Mouse (Mus musculus) cerebellum, adult 11-12 months (tissue): Measurements from ENCODE around the gene Zscan20.

ENCODE experiments used
- DNase-seq: peaks from one replicate; pipeline ENCODE4 v3.0.0; 2022

Gene Zscan20

DNA sequence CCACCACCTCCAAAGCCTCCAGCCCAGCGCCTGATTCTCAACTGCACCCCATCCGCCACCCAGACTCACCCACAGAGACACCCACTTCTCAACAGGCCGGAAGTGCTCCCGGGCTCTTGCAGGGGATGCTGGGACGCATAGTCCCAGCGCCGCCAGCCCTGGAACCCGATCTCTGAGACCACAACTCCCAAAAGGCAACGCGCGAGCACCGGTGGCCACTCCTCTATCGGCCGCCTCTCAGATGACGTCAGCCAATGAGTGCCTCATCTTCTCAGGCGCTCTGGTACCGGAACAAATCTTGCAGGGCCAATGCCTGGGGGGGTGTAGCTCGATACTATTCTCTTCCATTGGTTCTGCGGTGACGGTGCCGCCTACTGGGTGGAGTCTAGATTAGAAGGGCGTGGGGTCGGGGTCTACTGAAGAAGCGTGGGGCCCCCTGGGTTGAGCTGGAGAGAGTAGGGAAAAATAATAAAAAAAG lies at the start of gene Zscan20:
Zscan20 (minus strand) TSS at position 174 of the 478 bp plus-strand sequence.
- peak; percentile 98 for DNase-seq

DNA sequence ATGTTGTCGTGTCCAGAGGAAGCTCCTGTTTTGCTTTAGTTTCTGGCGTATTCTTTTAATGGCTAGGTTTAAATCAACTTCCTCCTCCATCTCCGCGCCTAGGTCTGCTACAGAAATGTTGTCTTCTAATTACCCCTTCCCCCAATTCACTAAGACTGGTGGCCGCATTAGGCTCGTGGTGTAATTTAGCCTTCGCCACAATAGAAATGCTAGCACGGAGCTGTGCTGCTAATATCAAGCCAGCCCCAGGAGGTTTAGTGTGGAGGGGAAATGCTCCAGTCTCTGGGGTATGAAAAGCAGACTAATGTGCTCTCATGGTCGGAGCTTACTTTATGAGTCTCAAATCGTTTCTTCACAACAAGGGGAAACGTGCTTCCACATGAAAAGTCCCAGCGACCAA lies 45.5 kb upstream of the Zscan20 start:
- DNase-seq, result no peak

DNA sequence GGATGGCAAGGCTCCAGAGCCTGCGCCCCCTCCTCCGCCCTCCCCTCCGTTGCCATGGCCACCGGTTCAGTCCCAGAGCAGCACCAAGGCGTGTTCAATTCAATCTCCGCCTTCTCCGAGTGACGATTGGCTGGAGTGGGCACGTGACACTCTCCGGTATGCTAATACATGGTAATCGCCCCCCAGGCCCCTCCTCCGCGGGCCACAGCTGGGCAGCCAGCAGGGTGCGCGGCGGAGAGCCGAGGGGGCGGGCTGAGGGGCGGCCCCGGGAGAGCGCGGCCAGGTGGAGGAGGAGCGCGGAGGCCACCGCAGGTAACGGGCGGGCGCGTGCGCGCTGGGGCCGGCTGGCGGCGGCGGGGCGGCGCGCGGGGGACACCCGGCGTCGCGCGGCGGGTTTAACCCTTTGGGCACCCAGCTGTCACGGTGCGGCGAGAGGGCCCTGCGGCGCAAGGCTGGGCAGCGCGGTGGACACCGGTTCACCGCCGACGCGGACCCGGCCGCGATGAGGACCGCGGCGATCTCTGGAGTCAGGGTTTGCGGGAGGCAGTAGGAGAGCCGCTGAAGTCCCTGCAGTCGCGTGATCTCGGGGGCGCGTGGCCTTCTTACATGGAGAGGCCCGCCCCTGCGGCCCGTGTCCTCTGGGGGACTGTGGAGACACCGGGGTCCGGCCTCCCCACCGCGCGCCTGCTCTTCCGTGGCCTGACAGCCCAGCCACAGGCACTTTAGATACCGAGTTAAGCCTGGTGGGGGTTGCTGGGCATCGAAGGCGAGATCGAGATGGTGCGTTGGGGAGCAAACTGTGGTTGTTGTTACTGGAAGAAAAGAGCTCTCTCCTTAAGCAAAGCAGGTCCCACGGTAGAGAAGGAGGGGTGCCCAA lies 44.8 kb upstream of the Zscan20 start, which contains the start of gene Phc2:
Phc2 (plus strand) TSS at position 198 of the 877 bp plus-strand sequence.
- peak; percentile 97 for DNase-seq

DNA sequence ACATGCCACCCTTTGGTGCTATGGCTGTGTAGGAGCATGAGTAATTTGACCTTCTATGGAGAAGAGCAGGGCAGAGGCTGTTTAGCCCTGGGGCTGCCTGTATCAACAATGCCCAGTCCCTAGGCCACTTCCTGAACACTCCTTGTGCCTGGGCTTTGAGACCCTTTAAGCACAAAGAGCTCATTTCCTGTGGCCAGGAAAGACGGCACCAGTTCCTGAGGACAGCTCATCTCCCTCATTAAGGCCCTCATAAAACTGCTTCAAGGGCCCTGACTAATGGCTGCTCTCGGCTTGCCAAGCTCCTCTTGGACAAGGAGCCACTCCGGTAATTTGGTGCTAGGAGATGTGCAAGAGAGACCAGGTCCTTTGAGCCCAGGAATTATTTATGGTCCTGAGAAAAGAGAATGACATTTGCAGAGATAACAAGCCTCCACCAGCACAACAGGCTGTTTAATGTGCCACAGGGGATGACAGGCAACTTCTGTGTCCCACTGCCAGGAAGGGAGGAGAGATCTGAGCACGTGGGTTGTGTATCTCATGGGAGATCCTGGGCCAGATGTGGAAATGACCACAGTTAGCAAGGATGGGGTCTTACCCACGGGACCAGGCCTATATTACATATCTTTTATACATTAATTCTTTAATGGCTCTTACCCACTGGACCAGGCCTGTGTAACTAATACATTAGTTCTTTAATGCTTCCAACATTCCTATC lies 42.8 kb upstream of the Zscan20 start:
- peak; percentile 37 for DNase-seq

DNA sequence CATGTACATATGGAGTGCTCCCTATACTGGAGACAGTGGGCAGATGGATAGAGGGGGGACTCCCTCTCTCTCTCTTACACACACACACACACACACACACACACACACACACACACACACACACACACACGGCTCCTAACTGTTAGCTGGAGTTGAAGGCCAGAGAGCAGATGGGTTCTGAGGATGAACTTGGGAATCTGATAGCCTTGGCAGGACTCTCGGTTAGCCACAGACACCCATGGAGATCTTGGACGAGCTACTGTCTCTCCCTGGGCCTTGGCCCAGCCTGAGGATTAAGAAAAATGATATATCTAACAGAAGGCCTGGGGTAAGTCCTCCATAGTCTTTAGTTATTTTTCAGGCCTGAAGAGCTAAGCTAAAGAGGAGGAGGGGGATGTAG lies 41.6 kb upstream of the Zscan20 start:
- DNase-seq, result peak; percentile 90

DNA sequence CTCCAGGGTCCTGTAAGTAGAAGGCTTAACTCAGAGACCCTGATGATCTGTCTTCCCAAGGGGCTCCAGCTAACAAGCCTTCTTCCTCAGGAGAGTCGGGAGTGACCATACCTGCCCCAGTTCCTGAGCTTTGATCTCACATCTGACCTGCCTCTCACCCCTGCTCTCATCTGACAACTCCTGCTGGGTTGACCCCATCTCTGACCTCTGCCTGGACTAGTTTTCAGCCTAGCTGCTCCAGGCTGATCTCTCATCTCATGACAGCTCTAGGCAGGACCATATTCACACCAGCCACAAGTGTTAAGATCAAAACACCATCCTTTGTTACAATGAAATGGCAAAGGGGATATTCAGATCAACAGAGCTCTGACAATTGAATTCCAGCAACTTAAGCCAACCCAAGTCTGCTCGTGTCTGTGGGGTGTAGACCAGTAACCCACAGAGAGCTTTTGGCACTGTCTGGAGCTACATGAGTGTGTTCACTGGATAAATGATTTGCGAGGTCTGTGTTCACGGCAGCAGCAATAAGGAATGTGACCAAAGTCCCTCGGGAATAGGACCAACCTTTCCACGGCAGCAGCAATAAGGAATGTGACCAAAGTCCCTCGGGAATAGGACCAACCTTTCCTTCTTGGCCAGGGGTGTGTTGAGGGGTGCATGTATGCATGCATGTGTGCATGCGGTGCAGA lies 38.8 kb upstream of the Zscan20 start:
- no peak for DNase-seq

DNA sequence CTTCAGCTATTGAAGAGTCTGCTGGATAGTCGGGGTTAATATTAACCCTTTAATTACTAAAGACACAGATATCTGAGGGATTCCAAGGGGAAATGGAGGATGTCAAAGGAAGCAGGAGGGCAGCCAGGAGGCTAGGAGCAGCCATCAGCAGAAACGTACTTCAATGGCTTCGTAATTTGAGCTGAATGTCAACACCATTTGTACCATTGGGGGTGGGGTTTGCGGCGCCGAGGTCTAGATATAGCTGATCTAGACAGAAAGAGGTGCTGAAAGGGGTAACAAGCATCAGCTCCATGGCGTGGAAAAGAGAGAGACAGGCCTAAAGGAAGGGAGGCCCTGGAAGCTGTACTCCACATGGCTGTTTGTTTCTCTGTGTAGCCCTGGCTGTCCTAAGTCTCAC lies 36.9 kb upstream of the Zscan20 start:
- no peak for DNase-seq

DNA sequence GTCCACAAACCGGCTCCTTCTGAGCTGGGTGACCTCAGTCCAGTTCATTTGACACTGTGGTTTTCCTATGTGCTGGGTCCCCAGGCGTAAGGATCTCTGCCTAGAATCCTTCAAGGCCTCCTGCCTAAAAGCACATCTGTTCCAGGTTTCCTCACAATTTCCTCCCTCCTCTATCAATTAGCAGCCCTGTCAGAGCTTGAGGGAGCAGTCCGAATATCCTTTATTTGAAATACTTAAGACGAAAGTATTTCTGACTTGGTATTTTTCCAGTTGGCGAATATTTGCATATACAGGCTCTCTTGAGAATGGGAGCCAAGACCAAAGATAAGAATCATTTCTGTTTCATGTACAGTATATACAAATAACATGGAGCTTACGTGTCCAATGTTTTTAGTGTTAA lies 36.0 kb upstream of the Zscan20 start:
- DNase-seq, result no peak

DNA sequence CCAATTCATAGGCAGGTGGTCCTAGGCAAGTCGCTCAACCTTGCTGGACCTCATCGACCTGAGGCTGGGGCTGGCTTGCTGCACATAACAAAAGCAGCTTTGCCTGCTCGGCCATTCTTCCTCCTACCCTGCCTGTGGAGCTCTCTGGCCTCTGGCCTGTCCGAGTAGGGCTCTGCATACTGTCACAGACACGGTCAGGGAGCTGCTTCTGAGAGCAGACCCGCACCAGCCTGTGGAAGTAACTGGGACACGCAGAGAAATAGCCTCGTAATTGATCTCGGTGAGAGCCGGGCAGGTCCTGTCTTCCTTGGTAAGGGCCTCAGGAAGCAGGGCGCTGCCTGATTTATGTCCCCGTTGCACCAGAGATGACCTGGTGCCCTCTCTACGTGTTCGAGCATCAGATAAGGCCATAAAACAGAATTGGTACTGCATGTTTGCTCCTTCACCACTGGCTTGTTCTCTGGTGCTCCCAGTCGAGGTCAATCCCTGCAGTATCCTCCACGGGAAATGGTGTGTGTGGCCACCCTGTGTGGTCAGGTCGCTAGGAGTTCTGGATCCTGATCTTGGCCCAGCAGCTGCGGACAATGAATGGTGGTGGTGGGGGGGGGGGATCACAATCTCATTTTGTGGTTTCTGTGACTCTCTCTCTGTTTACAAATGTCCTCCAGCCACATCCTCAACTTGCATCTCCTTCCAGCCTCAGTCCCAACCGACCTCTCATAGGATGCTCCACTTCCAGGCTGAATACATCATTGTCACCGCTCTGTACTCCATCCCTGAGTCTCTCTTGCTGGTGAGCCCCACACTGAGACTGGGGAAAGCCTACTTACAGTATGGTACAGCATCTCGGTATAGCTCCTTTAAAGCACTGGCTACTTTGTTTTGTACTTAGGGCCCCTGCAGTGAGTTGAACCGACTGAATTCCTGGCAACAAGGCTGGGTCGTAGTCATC lies 32.1 kb upstream of the Zscan20 start:
- DNase-seq, result no peak

DNA sequence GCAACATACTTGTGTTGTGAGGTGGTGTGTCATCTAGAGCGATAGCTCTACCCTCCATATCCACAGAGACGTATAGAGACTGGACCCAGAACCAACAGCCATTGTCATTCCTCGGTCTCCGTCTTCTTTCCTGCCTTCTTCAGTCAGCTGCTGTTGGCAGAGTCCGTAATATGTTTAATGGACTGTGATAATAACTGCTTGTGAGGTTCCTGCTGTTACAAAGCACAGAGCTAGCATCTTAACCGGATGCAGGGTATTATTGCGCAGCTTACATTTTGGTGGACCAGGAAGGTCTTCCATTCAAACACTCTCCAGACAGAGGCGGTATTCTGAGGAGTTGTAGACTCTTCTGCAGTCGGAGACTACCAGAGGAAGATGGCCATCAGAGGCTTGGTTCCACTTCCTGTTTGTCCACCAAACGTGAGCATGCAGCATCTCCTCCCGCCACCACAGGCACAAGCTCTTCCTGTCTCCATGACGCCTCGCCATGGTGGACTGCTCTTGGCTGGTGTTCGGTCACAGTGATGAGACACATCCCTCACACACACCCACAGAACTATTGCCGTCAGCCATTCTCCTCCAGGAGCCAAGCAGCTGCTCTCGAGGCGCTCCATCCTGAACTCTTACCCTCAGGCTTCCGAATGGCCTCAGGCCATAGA lies 28.5 kb upstream of the Zscan20 start:
- DNase-seq, result no peak

DNA sequence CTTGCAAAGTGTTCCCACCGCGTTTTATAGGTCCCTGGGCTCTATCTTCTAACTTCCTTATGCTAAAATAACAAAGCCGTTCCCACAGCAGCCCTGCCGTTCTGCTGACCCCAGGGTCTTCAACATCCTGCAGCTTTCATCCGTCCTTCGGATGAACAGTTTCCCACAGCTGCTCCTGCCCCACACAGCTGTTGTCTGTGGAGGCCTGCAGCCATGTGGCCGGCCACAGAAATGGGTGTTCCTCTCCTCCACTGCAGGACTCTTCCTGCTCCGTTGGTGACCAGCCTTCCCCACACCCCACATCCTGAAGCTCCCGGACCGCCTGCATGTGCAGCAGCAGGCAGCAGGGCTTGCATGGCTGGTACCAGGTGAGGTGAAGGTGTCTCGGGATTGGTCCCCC lies 27.4 kb upstream of the Zscan20 start:
- no peak for DNase-seq

DNA sequence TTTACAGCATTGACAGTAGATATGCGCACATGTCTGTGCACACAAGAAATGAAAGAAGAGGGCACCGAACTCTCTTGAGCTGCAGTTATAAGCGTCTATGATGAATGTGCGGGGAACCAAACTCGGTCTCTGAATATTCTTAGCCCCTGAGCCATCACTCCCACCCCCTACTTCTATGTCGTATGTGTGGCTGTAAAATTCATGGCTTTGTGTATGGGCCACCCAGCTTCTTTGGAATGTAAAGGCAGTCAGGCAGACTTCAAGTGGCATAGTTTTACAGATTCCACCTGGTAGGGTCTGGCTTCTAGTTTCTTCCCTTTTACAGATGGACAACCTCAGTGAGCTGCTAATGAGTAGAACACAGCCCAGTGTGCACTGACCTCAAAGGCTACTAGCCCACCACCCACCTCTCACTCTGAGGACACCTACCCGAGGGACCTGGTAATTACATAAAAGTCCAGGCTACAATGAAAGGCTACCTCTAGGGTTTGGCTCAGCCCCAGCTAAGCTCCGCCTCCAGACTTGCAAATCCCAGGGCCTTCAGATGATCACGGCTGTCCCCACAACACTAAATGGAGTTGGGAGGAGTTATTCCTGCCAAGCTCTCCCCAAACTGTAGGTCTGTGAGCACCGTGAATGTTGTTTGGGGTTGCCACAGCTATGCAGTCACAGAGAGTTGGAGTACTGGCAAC lies 26.1 kb upstream of the Zscan20 start:
- DNase-seq, result no peak

DNA sequence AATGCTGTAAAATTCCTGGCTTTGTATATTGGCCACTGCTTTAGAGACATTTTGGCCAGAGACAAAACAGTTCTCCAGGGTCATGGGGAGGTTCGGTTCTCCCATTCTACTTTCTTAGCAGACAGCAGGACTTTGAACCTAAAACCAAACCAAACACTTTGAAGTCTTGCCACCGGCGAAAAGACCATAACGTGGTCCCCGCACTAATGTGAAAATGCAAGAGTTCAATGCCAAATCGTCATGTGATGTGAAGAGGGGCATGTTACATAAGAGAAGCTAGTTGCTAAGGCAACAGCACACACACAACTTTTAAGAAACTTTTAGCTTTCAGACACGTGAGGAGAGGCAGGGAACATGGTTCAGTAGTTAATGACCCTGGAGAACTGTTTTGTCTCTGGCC lies 25.6 kb upstream of the Zscan20 start:
- no peak for DNase-seq

DNA sequence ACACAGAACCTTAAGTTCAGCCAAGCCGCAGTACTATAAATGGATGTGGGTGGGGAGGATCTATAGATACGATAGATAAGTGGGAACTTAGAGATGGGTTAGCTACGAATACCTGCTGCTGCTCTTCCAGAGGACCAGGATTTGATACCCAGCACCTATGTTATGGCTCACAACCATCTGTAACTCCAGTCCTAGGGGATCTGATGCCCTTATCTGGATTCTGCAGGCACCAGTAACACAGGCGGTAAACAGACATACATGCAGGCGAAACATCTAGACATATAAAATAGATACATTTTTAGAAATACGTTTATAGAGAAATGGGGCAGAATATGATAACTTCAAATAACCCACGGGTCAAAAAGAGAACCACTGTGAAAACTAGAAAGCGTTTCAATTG lies 11.2 kb upstream of the Zscan20 start:
- DNase-seq, result no peak

DNA sequence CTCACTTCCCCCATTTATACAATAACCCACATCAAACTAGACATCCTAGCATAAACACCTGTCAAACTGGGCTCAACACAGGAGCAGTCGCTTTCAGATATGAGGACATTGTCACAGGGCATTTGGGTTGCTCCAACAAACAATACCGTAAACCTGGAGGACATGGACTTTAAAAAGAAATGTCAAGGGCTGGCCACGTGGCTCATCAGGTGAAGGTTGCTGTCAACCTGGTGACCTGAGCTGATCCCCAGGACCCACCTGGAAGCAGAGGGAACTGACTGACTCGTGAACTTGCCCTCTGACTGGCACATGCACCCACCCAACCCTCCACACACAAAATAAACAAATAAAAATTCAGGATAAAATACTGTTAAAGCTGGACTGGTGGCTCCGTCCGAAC lies 10.7 kb upstream of the Zscan20 start:
- no peak for DNase-seq

DNA sequence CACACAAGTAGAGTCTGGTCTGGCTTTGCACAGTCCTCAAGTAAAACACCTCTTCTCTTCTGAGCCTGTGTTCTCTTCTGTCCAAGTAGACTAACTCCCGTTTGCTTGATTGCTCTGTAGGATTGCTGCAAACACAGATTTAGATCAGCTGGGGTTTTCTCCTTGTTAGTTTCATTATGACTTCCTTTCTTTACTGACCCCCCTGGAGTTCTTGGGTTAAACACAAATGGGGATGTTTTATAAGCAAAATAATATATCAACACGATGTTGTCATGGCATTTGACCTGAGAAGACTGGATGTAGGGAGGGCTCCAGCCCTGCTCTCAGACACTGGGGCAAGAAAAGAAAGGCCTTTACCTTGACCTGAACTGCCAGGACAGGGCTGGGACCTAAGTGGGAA lies 9.1 kb upstream of the Zscan20 start:
- DNase-seq, result no peak

DNA sequence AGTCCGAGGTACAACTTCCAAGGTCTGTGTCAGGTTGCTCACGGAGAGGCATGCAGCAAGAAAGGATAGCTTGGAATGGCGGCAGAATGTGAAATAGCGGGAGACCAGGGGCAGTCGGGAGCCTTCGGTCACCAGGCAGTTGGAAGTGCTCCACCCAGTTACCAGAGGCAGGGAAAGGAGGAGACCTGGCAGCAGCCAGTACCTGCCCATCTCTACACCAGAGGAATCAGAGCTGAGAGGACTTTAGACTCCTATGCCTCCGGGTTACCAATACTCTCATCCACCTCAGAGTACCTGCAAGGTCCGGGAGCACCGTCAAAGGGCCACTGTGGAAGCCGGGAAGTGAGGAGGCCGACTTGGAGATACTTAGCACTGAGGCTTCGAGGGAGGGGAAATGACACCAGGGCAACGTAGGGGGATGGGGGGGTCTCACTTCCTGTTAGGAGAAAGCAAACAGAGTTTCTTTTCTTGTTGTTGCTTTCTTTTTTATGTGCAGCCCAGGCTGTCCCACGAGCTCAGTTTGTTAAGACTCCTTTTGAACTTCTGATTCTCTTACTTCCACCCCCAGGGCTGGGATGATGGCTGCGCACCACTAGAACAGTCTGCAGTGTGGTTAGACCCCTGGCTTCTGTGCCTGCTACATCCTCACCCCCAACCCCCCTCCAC lies 8.5 kb upstream of the Zscan20 start, which contains the start of gene Tlr12:
Tlr12 (minus strand) TSS at position 374 of the 666 bp plus-strand sequence.
- no peak for DNase-seq

DNA sequence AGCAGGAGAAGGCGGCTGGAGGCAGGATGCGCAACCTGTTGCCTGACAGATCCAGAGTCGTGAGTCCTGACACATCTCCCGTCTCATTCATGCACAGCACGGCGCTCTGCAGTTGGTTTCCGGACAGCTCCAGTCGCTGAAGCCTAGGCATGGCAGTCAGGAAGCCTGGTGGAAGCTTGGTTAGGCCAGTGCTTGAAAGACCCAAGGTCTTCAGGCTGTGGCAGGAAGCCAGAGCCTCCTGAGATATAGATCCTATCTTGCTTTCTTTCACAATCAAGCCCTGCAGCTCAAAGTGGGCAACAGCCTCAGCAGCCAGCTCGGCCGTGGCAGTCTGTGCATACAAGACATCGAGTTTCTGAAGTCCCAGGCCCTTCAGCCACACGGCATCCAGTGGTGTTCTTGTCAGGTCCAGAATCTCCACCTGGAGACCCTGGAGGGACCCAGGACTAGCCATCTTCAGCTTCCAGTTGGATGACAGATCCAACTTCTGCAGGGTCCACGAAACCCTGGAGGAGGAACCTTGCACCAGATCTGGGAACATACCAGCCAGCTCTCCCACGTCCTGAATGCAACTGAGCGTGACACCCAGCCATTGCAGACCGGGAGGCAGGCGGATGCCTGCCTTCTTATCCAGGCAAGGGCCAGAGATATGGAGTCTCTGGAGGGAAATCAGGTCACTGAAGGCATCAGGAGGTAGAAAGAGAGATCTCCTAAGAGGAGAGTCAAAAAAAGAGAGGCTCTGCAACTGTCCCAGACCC lies 7.6 kb upstream of the Zscan20 start:
- DNase-seq, result no peak

DNA sequence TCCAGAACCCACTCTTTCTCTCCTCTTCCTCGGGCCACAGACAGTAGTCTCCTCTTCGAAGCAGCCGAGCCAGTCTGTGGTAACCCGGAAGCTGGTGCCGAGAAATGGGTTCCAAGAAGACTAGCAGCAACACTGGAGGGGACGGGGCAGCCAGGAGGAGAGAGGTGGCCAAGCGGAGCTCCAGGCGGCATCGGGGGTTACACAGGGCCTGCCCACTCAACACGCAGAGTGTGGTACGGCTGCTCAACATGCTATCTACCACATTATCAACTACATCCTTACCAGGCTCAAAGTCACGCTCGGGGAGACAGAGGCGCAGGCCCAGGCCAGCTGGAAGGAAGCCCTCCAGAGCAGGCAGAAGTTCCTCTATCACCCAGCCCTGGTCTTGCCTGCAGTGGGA lies 5.9 kb upstream of the Zscan20 start:
- no peak for DNase-seq

DNA sequence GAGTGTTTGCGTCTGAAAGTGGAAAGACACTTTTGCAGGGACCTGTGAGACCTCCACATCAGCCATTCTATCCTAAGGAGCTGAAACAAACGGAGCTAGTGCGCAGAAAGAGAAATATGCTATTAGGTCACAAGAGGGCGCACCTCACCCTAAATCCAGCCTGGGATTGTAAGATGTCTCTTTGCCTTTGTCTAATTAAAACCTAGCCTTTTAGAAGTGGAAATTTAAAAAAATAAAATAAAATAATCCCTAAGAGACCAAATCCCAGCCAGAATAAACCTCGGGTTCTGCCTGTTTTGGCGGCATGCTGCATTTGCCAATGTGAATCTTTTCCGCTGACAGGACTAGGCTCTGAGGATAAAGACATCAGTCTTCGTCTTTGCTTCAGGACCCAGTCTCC lies 3.4 kb upstream of the Zscan20 start:
- DNase-seq, result peak; percentile 29
